Mouse (Mus musculus): ENCODE data around the gene Hoxa3. TPM values are rescaled to one million over a fixed set of nuclear protein-coding genes. Genes with fewer than 3 reads are reported as not detected.

Hoxa3 gene
- polyA plus RNA-seq, 1 experiment from 2014 or later, result 2.8 TPM

- Histone ChIP-seq H3K4me1 (ENCODE audit: control insufficient read depth, insufficient read depth, low read length) (peaks cover 6% of the 10 kb centered on the region), H3K9me3 (ENCODE audit: control insufficient read depth, low read length) (no peaks in the 10 kb centered on the region), H3K4me2 (ENCODE audit: low read depth, low read length) (peak overlapping the region; percentile 73; the same call in 1 of the 2 replicates), H3K36me3 (ENCODE audit: control insufficient read depth, insufficient read depth, low read length) (no peaks in the 10 kb centered on the region), H3K4me3 (ENCODE audit: low read depth, low read length) (peak overlapping the region; percentile 46; the same call in 1 of the 2 replicates), H3K9ac (ENCODE audit: low read depth, low read length) (no peak overlapping the region), H3K27me3 (replicated peaks; ENCODE audit: control insufficient read depth, insufficient read depth, low read length) (peaks cover 100% of the 10 kb centered on the region), H3K27ac (replicated peaks; ENCODE audit: low read depth, low read length) (no peak overlapping the region)
- WGBS, result 1% methylated on average over 23 of the region's 23 CpGs
- DNase-seq (ENCODE audit: low spot score), result no peak
- ATAC-seq (ENCODE audit: low read depth), result no peak
Measured at GRCm38 (mm10) chr6:52190410-52190809, 22.7 kb downstream of the Hoxa3 start.

- WGBS, result 15% methylated on average over 8 of the region's 8 CpGs
- no peak for ATAC-seq (ENCODE audit: low read depth)
- Histone ChIP-seq H3K27me3 (replicated peaks; ENCODE audit: control insufficient read depth, insufficient read depth, low read length) (peaks cover 100% of the 10 kb centered on the region), H3K4me2 (ENCODE audit: low read depth, low read length) (no peak overlapping the region), H3K9me3 (ENCODE audit: control insufficient read depth, low read length) (no peaks in the 10 kb centered on the region), H3K4me3 (ENCODE audit: low read depth, low read length) (no peak overlapping the region), H3K4me1 (ENCODE audit: control insufficient read depth, insufficient read depth, low read length) (peaks cover 6% of the 10 kb centered on the region), H3K9ac (ENCODE audit: low read depth, low read length) (no peak overlapping the region), H3K27ac (replicated peaks; ENCODE audit: low read depth, low read length) (no peak overlapping the region), H3K36me3 (ENCODE audit: control insufficient read depth, insufficient read depth, low read length) (no peaks in the 10 kb centered on the region)
- DNase-seq (ENCODE audit: low spot score), result no peak
Measured at GRCm38 (mm10) chr6:52189909-52190308, 23.2 kb downstream of the Hoxa3 start.

- Histone ChIP-seq H3K4me3 (ENCODE audit: low read depth, low read length) (no peak overlapping the region), H3K9me3 (ENCODE audit: control insufficient read depth, low read length) (no peaks in the 10 kb centered on the region), H3K9ac (ENCODE audit: low read depth, low read length) (no peak overlapping the region), H3K4me2 (ENCODE audit: low read depth, low read length) (no peak overlapping the region), H3K27ac (replicated peaks; ENCODE audit: low read depth, low read length) (no peak overlapping the region), H3K27me3 (replicated peaks; ENCODE audit: control insufficient read depth, insufficient read depth, low read length) (peaks cover 100% of the 10 kb centered on the region), H3K36me3 (ENCODE audit: control insufficient read depth, insufficient read depth, low read length) (no peaks in the 10 kb centered on the region), H3K4me1 (ENCODE audit: control insufficient read depth, insufficient read depth, low read length) (peaks cover 6% of the 10 kb centered on the region)
- ATAC-seq (ENCODE audit: low read depth) (no peak), DNase-seq (ENCODE audit: low spot score) (no peak)
- WGBS, result 12% methylated on average over 5 of the region's 5 CpGs
Measured at GRCm38 (mm10) chr6:52189172-52189591, 24.0 kb downstream of the Hoxa3 start.

- 13% methylated on average over 1 of the region's 1 CpGs for WGBS
- Histone ChIP-seq H3K27ac (replicated peaks; ENCODE audit: low read depth, low read length) (no peak overlapping the region), H3K9ac (ENCODE audit: low read depth, low read length) (no peak overlapping the region), H3K4me1 (ENCODE audit: control insufficient read depth, insufficient read depth, low read length) (no peaks in the 10 kb centered on the region; the same call in 1 of the 2 replicates), H3K4me3 (ENCODE audit: low read depth, low read length) (no peak overlapping the region), H3K36me3 (ENCODE audit: control insufficient read depth, insufficient read depth, low read length) (no peaks in the 10 kb centered on the region), H3K4me2 (ENCODE audit: low read depth, low read length) (no peak overlapping the region), H3K27me3 (replicated peaks; ENCODE audit: control insufficient read depth, insufficient read depth, low read length) (peaks cover 100% of the 10 kb centered on the region), H3K9me3 (ENCODE audit: control insufficient read depth, low read length) (no peaks in the 10 kb centered on the region)
- DNase-seq (ENCODE audit: low spot score) (no peak), ATAC-seq (ENCODE audit: low read depth) (no peak)
Measured at GRCm38 (mm10) chr6:52186500-52186899, 26.6 kb downstream of the Hoxa3 start.

- no peak overlapping the region for H3K4me2 ChIP-seq (ENCODE audit: low read depth, low read length)
- no peaks in the 10 kb centered on the region for H3K36me3 ChIP-seq (ENCODE audit: control insufficient read depth, insufficient read depth, low read length)
- H3K9ac ChIP-seq (ENCODE audit: low read depth, low read length), result no peak overlapping the region
- no peak overlapping the region for H3K27ac ChIP-seq (replicated peaks; ENCODE audit: low read depth, low read length)
- H3K27me3 ChIP-seq (replicated peaks; ENCODE audit: control insufficient read depth, insufficient read depth, low read length), result peaks cover 100% of the 10 kb centered on the region
- DNase-seq (ENCODE audit: low spot score) (no peak), ATAC-seq (ENCODE audit: low read depth) (no peak)
- no peaks in the 10 kb centered on the region for H3K4me1 ChIP-seq (ENCODE audit: control insufficient read depth, insufficient read depth, low read length)
- H3K4me3 ChIP-seq (ENCODE audit: low read depth, low read length), result no peak overlapping the region
- no peaks in the 10 kb centered on the region for H3K9me3 ChIP-seq (ENCODE audit: control insufficient read depth, low read length)
- 12% methylated on average over 3 of the region's 3 CpGs for WGBS
Measured at GRCm38 (mm10) chr6:52185834-52186233, 27.3 kb downstream of the Hoxa3 start.

GRCm38 (mm10) chr6:52185222-52185621 is 27.9 kb downstream of the Hoxa3 start:
- no peak overlapping the region for H3K9ac ChIP-seq (ENCODE audit: low read depth, low read length)
- 4% methylated on average over 19 of the region's 19 CpGs for WGBS
- no peaks in the 10 kb centered on the region for H3K36me3 ChIP-seq (ENCODE audit: control insufficient read depth, insufficient read depth, low read length)
- no peaks in the 10 kb centered on the region for H3K4me1 ChIP-seq (ENCODE audit: control insufficient read depth, insufficient read depth, low read length)
- peaks cover 99% of the 10 kb centered on the region for H3K27me3 ChIP-seq (replicated peaks; ENCODE audit: control insufficient read depth, insufficient read depth, low read length)
- no peak for ATAC-seq (ENCODE audit: low read depth)
- H3K27ac ChIP-seq (replicated peaks; ENCODE audit: low read depth, low read length), result no peak overlapping the region
- no peak overlapping the region for H3K4me2 ChIP-seq (ENCODE audit: low read depth, low read length)
- H3K9me3 ChIP-seq (ENCODE audit: control insufficient read depth, low read length), result no peaks in the 10 kb centered on the region
- H3K4me3 ChIP-seq (ENCODE audit: low read depth, low read length), result no peak overlapping the region
- no peak for DNase-seq (ENCODE audit: low spot score)

- Histone ChIP-seq H3K27me3 (replicated peaks; ENCODE audit: control insufficient read depth, insufficient read depth, low read length) (peaks cover 99% of the 10 kb centered on the region), H3K4me1 (ENCODE audit: control insufficient read depth, insufficient read depth, low read length) (no peaks in the 10 kb centered on the region), H3K36me3 (ENCODE audit: control insufficient read depth, insufficient read depth, low read length) (no peaks in the 10 kb centered on the region), H3K4me3 (ENCODE audit: low read depth, low read length) (no peak overlapping the region), H3K27ac (replicated peaks; ENCODE audit: low read depth, low read length) (no peak overlapping the region), H3K9me3 (ENCODE audit: control insufficient read depth, low read length) (no peaks in the 10 kb centered on the region), H3K4me2 (ENCODE audit: low read depth, low read length) (no peak overlapping the region), H3K9ac (ENCODE audit: low read depth, low read length) (no peak overlapping the region)
- ATAC-seq (ENCODE audit: low read depth) (no peak), DNase-seq (ENCODE audit: low spot score) (no peak)
- WGBS, result 10% methylated on average over 6 of the region's 6 CpGs
Measured at GRCm38 (mm10) chr6:52184668-52185067, 28.5 kb downstream of the Hoxa3 start.

- H3K4me3 ChIP-seq (ENCODE audit: low read depth, low read length), result no peak overlapping the region
- no peaks in the 10 kb centered on the region for H3K36me3 ChIP-seq (ENCODE audit: control insufficient read depth, insufficient read depth, low read length)
- no peak overlapping the region for H3K4me2 ChIP-seq (ENCODE audit: low read depth, low read length)
- no peak overlapping the region for H3K9ac ChIP-seq (ENCODE audit: low read depth, low read length)
- no peak overlapping the region for H3K27ac ChIP-seq (replicated peaks; ENCODE audit: low read depth, low read length)
- peaks cover 99% of the 10 kb centered on the region for H3K27me3 ChIP-seq (replicated peaks; ENCODE audit: control insufficient read depth, insufficient read depth, low read length)
- H3K9me3 ChIP-seq (ENCODE audit: control insufficient read depth, low read length), result no peaks in the 10 kb centered on the region
- ATAC-seq (ENCODE audit: low read depth) (no peak), DNase-seq (ENCODE audit: low spot score) (no peak)
- WGBS, result 13% methylated on average over 10 of the region's 10 CpGs
- H3K4me1 ChIP-seq (ENCODE audit: control insufficient read depth, insufficient read depth, low read length), result no peaks in the 10 kb centered on the region
Measured at GRCm38 (mm10) chr6:52183311-52184080, 29.6 kb downstream of the Hoxa3 start.

- no peak for ATAC-seq (ENCODE audit: low read depth)
- Histone ChIP-seq H3K4me2 (ENCODE audit: low read depth, low read length) (no peak overlapping the region), H3K27me3 (replicated peaks; ENCODE audit: control insufficient read depth, insufficient read depth, low read length) (peaks cover 98% of the 10 kb centered on the region), H3K9ac (ENCODE audit: low read depth, low read length) (no peak overlapping the region), H3K4me3 (ENCODE audit: low read depth, low read length) (no peak overlapping the region), H3K9me3 (ENCODE audit: control insufficient read depth, low read length) (no peaks in the 10 kb centered on the region), H3K4me1 (ENCODE audit: control insufficient read depth, insufficient read depth, low read length) (no peaks in the 10 kb centered on the region), H3K27ac (replicated peaks; ENCODE audit: low read depth, low read length) (no peak overlapping the region), H3K36me3 (ENCODE audit: control insufficient read depth, insufficient read depth, low read length) (no peaks in the 10 kb centered on the region)
- 38% methylated on average over 1 of the region's 1 CpGs for WGBS
- no peak for DNase-seq (ENCODE audit: low spot score)
Measured at GRCm38 (mm10) chr6:52182793-52183192, 30.3 kb downstream of the Hoxa3 start.
